Mouse (Mus musculus) urinary bladder, postnatal 25 days (tissue): ENCODE measurements around the gene Clptm1.

Experiments used
- DNase-seq: peaks from one replicate; pipeline ENCODE4 v3.0.0; 2022; ENCODE audit warnings: low spot score

The Clptm1 gene

DNA sequence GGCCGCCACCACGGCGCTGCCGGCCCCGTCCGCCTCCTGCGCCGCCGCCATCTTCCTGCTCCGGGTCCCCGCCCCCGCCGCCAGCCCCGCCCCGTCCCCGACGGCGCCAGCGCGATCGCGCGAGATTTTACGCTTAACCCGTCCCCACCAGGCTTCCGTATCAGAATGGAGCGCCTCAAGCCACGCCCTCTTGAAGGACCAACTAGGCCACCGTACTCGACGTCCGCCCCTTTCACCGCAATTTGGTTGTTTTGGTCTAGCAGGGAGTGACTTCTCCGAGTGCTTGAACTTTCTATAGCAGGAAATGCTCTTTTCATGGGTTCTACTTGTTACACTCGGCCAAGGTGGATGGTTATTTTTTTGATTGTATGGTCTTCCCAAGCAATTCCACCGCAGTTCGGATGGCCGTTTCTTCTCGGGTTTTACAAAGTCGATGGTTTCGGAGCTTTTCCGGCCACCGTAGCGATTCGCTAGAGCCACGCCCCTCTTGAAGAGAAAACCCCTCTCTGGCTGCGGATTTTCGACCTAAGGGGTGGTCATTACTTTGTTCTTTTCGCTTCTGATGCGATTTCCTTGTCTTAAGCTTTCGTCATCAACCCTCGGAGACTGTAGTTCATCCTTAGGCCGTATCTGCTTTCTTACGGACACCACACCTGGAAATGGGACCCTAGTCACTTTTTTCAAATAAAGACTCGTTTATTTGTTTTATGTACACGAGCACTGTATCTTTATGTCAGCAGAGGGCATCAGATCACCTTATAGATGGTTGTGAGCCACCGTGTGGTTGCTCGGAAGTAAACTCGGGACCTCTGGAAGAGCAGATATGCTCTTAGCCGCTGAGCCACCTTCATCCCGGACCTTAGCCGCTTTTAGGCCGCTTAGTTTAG, at the start of gene Clptm1:
Clptm1 (minus strand) TSS at position 79 of the 887 bp plus-strand sequence.
- DNase-seq: peak; percentile 95

- DNase-seq: no peak
Measured at GRCm38 (mm10) chr7:19713598-19713997, 48.8 kb upstream of the Clptm1 start.

GRCm38 (mm10) chr7:19713196-19713595, 48.4 kb upstream of the Clptm1 start:
- DNase-seq: no peak

DNA sequence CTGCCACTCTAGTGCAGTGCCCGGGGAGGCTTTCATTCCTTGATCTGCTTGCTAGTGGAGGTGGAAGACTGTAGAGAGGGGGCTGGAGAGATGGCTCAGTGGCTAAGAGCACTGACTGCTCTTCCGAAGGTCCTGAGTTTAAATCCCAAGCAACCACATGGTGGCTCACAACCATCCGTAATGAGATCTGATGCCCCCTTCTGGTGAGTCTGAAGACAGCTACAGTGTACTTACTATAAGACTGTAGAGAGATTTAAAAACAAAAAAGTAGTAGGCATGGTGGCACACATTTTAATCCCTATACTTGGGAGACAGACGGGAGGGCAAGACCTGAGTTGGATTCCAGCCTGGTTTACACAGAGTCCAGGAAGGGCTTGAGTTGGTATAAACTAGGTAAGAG, 47.6 kb upstream of the Clptm1 start:
- DNase-seq: no peak

GRCm38 (mm10) chr7:19710650-19711049, 45.8 kb upstream of the Clptm1 start:
- no peak for DNase-seq

- DNase-seq: no peak
Measured at GRCm38 (mm10) chr7:19705271-19705670, 40.4 kb upstream of the Clptm1 start.

DNA sequence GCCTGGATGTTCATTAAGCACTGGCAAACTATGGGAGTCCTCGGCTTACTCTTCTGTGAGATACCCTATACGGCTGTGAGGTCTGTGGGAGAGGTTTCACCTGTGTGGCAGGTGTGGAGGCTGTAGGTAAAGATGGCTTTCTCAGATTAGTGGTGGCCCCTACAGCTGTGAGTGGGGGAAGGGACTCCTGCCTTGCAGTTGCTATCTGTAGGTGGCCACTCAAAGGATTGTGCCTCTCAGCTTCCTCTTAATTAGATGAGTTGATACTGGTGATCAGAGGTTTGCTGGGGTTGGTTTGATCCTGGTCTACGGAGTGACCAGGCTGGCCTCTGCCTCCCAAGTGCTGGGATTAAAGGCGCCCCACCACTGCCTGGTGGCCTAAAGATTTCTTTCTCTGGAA, 39.6 kb upstream of the Clptm1 start:
- no peak for DNase-seq

- DNase-seq: no peak
Measured at GRCm38 (mm10) chr7:19702859-19703555, 38.2 kb upstream of the Clptm1 start.

GRCm38 (mm10) chr7:19701069-19701761, 36.4 kb upstream of the Clptm1 start:
- DNase-seq: peak; percentile 67

DNA sequence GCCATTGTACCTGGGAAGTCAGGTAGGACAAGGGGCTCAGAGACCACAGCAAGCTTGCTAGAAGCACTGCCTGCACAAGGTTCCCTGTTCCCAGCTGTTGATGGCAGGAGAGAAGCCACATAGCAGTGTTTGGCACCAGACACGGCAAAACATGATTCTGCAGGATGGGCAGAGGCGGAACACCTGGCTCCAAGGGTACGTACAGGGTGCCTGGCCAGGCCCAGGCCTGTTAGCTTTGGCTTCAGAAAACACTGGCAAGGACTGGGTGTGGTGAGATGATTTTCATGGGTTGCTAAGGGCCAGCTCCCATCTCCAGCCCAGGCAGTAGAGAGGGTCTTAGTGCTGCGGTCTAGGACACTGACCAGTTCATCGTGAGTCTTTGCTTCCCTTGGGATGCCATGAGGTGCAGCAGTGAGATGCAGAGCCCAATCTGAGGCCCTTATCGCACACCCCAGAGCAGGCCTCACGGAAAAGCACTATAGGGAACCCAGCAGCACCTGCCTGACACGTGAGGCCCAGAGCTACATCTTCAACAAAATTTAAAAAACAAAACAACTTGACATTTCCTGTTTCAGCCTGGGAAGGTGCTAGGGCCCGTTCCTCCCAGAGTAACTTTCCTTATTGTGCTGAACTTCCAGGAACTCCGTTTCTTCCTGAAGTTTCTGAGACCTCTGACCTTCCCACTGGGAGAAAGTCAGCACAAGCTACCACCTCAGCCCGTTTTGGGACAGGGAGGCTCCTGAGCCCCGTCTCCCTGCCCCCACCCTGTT, 35.7 kb upstream of the Clptm1 start:
- no peak for DNase-seq

DNA sequence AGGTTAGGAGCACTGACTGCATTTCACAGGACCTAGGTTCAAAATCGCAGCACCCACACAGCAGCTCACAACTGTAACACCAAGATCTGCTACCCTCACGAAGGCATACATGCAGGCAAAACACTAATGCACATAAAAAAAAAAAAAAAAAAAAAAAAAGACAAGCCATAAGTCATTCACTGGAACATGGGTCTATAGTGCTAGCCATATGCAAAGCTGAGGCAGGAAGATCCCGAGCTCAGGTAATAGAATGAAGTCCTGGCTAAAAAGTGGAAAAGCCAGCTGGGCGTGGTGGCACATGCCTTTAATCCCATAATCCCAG, 35.0 kb upstream of the Clptm1 start:
- no peak for DNase-seq

GRCm38 (mm10) chr7:19698907-19699826, 34.3 kb upstream of the Clptm1 start, which contains the start of gene Apoe:
Apoe (minus strand) TSS chr7:19699188.
- no peak for DNase-seq

DNA sequence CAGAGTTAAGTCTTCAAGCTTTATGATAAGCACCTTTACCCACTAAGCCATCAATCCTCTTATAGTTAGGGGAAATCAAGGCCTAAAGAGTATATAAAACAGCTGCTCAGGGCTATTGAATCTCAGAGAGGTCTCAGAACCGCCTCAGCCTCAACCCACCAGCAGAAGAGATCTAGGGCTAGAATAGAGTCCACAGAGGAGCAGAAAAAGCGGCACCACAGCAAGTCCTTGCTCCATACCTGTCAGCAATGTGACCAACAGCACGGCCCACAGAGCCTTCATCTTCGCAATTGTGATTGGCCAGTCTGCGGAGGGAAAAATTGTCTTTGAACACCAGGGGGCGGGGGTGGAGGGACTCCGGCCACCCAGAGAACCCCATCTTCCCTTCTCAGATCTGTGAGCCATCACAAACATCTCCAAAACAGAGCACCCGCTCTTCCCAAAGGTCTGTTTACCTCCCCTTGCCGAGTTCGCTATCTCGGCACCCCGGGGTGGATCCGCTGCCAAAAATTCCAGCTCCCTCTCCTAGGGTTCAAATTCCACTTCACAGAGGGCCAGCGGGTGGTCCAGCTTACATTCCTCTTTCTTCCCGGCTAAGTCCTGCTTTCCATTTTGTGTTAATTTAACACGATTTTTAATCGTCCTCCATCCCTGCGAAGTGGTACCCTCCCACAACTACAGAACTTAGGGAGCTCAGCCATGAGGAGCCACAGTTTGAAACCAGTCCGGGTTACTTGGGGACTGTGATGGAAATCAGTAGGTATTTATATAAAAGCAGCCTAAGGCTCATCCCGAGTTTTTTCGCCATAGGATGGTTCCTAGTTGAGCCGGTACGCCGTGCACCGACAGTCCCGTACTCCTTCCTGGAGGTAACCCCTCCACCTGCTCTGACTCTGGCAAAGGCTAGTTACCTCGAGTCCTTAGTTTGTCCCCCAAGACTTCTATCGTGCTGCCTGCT, 33.4 kb upstream of the Clptm1 start:
- no peak for DNase-seq

DNA sequence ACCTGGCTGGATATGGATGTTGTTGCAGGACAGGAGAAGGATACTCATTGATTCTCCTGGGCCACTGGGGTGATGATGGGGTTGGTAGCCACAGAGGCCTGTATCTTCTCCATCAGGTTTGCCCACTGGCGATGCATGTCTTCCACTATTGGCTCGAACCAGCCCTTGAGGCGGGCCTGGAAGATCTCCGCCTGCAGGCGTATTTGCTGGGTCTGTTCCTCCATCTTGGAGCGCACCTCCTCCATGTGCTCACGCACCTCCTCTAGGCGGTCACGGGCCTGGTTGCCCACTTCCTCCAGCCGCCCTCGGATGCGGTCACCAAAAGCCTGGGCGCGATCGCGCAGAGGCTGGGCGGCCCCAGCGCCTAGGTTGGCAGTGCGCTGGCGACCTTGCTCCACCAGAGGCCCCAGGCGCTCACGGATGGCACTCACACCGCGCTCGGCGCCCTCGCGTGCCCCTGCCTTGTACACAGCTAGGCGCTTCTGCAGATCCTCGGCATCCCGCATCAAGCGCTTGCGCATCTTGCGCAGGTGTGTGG, 31.6 kb upstream of the Clptm1 start:
- DNase-seq: no peak

DNA sequence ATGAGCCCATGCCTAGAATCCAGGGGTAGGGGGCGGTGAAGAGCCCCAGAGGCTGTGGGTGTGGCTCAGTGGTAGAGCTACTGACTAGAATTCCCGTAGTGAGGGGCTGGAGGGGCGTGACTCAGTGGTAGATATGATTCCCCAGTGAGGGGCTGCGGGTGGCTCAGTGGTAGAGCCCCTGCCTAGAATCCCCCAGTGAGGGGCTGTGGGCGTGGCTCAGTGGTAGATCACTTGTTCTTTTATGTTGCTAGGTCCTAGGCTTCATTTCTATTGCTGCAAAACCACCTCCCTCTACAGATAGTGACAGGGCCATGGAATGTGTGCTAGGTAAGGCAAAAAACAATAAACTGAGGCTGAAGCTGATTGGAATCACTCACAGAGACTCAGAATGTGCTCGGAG, 31.0 kb upstream of the Clptm1 start:
- no peak for DNase-seq

GRCm38 (mm10) chr7:19695213-19695594, 30.4 kb upstream of the Clptm1 start:
- DNase-seq: no peak

DNA sequence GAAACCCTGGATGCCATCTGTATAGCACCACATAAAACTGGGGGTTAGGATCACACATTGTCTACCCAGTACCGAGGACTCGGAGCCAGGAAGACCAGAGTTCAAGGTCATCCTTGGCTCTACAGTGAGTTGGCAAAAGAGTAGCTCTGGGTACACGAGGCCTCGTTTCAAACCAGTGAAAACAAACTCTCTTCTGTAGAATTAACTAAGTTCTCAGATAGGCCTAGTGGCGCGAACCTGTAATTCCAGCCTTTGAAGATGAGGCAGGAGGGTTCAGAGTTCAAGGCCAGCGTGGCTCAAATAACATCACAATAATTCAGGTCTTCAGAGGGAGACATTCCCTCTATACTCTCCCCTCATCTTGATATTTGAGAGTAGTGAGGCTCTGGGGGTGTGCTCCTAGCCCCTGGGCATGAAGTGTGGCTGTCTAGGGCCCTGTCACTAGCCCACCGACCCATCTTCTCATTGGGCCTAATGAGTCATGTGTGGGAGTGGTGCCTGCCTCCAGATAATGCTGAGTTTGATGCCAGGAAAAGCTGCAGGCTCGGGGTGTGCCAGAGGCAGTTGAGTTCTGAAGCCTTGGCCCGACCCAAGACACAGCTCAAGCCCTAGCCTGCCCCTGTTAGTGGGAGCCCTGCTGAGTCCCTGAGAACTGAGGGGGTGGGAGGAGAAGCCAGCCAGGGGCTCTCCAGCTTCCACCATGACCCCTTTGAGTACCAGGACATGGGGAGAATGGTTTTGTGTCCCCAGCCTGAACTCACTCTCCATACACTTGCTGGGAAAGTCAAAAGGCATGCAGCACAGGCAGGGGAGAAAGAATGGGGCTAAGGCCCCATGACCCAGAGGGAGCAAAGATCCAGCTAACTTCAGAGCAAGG, 29.7 kb upstream of the Clptm1 start:
- no peak for DNase-seq

DNA sequence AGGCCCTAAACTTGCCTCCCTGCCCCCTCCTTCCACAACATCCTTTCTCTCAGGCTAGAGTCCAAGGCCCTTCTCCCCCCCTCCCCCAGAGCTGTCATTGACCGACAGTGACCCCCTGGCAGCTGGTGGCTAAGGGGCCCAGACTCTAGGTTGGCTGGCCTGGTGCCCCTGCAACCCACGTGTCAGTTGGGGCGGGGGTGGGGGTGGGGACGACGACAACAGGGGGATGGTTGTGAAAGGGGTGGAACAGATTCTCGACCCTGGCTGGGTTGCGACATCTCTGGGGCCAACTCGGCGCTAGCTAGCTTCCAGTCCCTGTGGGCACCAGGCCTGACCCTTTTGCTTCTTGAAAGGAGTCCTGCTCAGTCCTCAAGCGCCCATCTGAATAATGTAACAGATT, 28.6 kb upstream of the Clptm1 start:
- DNase-seq: no peak
